Mouse (Mus musculus): Measurements from ENCODE around the gene Esp22.
"Not testable (repeated sequence)": the region's sequence is repeated elsewhere in the genome, so short reads cannot be mapped to it uniquely, and the experiment has no call there.

Esp22 gene

DNA sequence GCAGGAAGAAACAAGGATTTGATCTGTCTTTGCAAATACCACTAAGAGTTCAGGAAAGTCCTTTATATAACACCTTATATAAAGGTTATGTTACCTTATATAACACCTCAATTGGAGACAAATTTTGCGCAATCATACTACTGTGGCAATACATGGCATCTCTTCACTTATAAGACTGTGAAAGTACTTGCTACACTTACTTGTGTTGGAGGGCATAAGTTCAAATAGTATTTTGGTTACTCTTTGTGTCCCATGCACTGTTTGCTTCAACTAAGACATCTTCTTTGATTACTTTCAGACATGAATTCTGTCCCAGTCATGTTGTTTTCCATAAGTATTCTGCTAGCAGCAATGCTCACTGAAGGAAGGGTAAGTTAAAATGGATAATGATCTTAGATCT, at the start of gene Esp22:
TSS of gene Esp22 (plus strand) at position 301 of the 400 bp plus-strand sequence.
- no peak for DNase-seq (ENCODE audit: low read depth in 1 of 2, low spot score in 2 of 2)

- no peak for DNase-seq (ENCODE audit: low read depth in 1 of 2, low spot score in 2 of 2)
These were observed 31.5 kb upstream of the Esp22 start for GRCm38 (mm10) chr17:39063641-39064040.

DNA sequence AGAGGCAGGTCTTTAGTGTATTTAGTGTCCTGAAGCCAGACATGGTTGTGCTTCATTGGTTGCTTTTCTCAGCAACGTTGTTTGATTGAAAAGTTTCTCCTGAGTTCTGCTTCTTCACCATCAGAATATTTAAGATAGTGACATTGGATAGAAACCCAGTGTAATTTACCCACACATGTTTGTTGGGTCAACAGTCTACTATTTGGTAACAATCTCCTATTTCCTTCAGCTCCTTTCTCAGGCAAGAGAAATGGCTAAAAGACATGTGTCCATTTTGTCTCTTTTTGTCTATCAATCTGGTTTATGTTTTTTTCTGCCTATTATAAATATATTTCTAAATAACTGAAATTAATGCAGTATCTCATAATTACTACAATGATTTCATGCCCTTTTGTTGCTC, 18.2 kb upstream of the Esp22 start, which contains the start of gene Esp23:
TSS of gene Esp23 (minus strand) at position 101 of the 400 bp plus-strand sequence.
- DNase-seq (ENCODE audit: low read depth in 1 of 2, low spot score in 2 of 2), result no peak

DNA sequence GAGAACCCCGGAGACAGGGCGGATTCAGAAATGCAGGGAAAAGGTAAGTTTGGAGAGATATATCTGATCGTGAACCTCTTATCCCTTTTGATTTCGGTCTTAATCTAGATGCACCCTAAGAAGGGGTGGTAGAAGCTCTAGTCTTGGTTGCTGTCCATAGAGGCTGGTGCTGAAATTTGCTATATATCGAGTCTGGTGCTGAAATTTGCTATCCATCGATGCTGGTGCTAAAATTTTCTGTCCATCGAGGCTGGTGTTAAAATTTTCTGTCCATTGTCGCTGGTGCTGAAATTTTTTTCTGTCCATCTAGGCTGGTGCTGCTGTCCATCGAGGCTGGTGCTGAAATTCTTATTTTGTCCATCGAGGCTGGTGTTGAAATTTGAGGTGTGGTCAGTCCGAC, 12.0 kb downstream of the Esp22 start:
- DNase-seq (ENCODE audit: low read depth in 1 of 2, low spot score in 2 of 2), result not testable (repeated sequence)

DNA sequence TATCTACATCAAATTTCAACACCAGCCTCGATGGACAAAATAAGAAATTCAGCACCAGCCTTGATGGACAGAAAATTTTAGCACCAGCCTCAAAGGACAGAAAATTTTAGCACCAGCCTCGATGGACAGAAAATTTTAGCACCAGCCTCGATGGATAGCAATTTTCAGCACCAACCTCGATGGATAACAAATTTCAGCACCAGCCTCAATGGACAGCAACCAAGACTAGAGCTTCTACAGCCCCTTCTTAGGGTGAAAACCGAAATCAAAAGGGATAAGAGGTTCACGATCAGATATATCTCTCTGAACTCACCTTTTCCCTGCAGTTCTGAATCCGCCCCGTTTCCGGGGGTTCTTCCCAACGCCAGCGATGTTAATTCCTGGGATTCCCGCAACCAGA, 34.0 kb downstream of the Esp22 start:
- DNase-seq (ENCODE audit: low read depth in 1 of 2, low spot score in 2 of 2), result not testable (repeated sequence)

Data from monocyte, adult 2 months (primary cell).